Mouse (Mus musculus): ENCODE data around the gene Slc48a1.
A peak's percentile ranks its signal among the peaks of the same experiment; 100 is the strongest.

Slc48a1 gene

DNA sequence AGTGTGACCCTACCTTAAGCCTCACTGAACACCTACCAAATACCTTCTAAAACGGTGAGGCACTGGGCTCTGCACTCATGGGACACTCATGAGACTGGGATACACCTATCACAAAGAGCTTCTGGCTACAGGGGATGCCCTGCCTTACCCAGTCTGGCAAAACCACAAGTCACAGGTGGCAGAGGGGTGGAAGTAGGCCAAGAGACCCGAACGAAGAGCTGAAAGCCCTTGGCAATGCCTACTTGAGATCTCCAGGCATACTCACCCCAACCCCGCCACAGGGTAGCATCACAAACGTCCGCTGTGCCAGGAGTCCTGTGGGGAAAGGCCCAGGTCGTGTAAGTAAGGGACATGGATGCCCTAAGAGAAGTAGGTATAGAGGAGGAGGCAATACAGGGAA is 23.5 kb downstream of the Slc48a1 start:
- DNase-seq (ENCODE audit: low spot score in 2 of 2), result no peak

DNA sequence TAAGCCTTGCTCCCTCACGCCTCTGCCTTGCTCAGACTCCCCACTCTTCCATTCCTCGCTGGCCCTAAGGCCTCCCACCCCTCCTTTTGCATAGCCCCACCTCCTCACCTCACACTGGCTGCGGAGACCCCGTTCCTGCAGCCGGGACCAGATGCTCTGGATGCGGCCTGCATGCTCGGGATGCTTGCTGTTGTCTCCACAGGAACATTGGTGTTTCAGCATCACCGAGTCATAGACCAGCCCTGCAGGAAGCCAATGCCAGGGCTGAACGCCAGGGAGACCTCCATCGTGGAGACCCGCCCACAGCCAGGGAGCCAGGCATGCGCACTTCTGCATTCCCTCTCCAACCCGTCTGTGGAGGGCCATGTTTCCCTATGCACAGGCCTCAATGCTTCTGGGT is 24.3 kb downstream of the Slc48a1 start:
- DNase-seq (ENCODE audit: low spot score in 2 of 2), result no peak

DNA sequence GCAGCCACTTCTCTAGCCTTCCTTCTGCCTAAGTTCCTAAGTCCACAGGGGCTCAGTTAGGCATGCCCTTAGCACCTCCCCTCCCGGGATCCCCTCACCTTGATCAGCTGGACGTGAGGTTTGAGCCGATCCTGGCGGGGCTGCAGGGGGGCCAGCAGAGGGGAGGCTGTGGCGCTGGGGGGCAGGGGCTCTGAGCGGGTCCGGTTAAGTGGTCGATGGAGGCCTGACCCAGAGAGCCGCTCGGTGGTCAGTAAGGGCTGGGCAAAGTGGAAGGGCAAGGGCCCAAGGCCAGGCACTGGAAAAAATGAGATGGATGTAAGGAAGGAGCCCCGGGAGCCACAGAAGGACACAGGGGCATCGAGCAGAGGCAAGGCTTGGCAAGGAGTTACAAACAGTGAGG is 29.5 kb downstream of the Slc48a1 start:
- no peak for DNase-seq (ENCODE audit: low spot score in 2 of 2)

DNA sequence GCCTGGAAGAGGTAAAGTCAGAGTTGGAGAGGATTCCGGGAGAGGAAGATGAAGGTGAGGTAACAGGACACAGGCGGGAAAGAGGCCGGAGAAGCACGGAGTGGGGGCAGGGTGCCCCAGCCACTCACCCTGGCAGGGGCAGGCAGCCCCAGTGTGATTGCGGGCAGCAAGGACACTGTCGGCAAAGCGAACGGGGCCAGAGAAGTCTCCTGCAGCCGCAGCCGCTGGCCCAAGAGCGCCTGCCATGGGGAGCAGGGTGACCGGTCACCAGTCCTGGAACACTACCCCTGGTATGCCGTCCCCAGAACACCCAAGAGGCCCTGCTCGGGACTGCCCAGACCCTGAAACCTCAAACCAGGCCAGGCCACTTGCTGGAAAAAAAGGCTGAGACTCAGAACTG is 30.2 kb downstream of the Slc48a1 start:
- no peak for DNase-seq (ENCODE audit: low spot score in 2 of 2)

DNA sequence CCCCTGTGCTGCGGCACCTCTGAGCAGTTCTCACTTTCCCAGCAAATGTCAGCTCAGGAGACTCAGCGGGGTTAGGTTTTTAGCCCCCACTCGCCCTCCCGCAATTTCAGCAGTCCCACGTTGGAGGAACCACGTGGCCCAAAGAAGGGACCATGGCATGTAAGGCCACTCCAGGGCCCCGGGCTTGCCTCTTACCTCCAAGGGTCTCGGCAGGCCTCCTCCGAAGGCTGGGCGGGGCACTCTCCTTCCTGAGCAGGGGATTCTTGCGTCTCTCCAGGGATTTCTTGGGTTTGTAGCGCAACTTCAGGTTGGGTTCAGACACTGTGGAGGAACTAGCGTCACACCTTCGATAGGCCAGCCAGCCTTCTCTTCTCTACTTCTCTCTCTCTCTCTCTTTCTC is 30.9 kb downstream of the Slc48a1 start:
- no peak for DNase-seq (ENCODE audit: low spot score in 2 of 2)

DNA sequence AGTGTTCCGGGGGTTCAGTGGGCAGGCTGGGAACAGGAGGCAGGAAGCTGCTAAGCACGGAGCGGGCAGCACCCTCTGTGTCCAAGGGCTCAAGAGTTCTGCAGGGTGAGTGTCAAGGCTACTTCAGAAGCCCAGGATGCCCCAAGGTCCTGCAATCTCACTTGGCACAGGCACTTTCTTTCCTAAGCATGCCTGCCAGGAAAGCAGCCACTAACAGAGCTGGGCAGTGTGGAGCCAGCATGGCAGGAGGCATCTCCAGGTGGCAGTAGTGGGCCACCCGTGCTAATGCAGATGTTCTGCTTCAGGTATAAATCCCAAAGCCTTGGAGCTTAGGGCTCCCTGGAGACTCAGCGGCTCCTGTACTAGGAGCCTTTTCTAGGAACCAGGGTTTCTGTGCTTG is 31.6 kb downstream of the Slc48a1 start:
- no peak for DNase-seq (ENCODE audit: low spot score in 2 of 2)

DNA sequence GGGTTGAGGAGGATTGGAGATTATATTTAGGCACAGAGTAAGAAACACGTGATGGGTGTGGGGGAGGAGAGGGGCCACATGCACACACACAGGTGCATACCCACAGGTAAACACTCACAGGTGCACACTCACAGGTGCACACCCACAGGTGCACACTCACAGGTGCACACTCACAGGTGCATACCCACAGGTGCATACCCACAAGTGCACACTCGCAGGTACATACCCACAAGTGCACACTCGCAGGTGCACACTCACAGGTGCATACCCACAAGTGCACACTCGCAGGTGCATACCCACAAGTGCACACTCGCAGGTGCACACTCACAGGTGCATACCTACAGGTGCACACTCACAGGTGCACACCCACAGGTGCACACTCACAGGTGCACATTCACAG is 32.1 kb downstream of the Slc48a1 start:
- DNase-seq (ENCODE audit: low spot score in 2 of 2), result no peak

DNA sequence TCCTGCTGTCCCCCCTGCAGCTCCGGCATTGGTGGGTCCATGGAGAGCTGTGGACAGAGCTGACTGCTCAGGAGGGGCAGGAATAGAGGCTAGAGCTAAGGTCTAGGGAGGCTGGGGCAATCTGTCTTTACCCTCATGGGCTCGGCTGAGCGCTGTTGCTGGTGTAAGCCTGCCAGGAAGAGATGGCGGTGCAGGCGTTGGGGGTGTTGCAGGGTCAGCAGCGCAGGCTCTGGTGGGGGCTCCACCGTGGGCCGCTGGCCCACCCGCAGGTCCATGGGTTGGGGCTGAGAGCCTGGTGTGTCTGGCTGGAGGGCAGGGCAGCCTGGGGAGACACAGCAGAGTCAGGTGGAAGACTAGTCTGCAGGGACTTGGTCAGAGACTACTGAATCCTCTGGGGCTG is 33.0 kb downstream of the Slc48a1 start:
- no peak for DNase-seq (ENCODE audit: low spot score in 2 of 2)

DNA sequence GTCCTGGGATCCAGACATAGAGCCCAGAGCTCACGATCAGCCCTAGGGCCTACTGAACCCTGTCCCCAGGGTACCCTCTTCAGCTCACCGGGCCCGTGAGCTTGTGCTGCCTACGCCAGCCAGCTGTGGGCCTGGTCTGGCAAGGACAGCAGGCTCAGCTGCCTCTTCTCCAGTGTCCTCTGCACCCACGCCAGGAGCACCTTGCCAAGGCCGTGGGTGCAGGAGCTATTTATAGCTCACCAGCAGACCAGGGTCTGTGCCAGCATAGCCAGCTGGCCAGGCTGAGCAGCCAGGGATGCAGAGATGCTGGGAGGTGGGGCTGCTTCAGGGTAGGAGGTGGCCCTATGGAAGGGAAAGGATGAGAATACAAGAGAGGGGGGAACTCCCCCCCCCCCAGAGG is 33.8 kb downstream of the Slc48a1 start:
- peak; percentile 86 to 90 for DNase-seq (ENCODE audit: low spot score in 2 of 2)

DNA sequence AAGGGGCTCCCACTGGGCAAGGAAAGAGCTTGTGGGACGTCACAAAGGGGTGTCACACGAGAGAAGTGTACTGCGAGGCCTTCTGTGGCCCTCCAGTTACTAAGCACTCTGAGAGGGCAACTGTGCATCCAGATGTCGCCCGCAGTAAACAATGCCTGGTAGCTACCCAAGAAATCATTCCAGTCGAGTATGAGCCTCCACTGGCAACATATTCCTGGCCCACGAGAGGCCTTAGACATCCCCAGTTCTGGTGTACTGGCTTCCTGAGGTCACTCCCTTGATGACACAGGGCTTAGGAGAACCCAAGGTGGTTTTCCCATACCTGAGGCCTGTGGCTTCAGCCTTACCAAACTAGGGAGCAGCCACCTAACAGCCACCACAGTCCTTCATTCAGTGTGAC is 34.6 kb downstream of the Slc48a1 start:
- DNase-seq (ENCODE audit: low spot score in 2 of 2), result no peak

DNA sequence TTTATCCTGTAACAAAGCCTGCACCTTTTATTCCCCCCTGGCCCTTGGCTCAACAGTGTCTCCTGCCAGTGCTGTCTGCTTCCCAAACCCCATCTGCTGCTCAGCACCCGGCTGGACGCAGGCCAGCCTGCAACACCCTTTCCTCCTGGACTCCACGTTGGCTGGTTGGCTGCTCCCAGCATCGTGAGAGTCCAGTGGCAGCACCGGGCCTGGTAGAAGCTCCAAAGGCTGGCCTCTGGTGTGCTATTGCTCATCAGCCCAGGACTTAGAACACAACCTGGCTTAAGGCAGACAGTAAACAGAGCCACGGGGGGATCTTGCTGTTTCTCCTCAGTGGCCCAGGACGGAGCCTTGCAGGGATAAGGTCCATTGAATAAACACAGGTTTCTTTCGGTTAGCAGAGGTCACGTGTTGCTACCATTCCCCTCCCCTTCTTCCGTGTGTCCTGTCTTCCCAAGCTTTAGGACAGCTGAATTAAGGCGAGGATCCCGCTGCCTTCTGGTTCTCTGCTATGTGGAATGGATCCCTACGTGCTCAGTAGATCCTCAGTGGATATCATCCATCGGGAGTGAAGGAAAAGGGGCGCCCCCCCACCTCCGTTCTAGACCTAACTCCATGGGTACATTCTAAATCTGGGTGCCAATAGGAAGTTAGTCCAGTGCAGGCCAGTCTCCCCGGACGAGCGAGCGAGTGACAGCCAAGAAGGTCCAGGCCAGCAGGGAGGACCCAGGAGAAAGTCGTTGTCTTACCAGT is 35.3 kb downstream of the Slc48a1 start:
- DNase-seq (ENCODE audit: low spot score in 2 of 2), result no peak

DNA sequence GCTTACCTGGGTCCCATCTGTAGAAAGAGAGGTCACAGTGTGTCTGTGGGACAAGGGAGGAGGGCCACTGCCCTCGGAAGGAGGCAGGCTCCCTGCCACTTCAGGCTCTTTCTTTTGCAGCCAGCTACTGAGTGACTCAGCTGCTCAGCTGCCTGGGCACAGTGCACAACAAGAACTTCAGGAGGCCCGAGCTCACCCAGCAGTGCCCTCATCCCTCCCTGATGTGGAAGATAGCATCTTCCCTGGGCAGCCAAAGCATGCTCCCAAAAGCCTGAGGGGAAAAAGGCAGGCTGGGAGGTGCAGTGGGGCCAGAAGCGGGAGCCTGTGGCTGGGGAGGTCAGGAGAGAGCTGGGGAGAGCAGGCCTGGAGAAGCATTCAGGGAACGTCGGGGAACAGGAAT is 36.4 kb downstream of the Slc48a1 start:
- no peak for DNase-seq (ENCODE audit: low spot score in 2 of 2)

DNA sequence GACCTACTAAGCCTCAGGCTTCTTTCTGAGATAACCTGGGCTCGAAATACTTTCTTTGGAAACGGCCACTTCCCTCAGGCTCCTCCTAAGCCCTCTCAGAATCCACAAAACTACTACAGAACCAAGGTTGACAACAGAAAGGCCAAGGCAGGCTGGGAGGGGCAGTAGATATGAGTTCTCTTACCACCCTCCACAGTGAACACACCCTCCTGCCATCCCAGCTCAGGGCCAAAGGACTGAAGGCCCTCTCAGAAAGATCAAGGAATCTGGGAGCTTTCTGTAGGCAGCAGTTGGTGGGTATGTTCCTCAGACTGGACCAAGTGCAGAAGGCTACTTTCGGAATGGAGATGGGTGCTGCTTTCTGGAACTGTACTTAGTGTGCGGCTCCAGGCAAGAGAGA is 36.9 kb downstream of the Slc48a1 start:
- DNase-seq (ENCODE audit: low spot score in 2 of 2), result no peak

DNA sequence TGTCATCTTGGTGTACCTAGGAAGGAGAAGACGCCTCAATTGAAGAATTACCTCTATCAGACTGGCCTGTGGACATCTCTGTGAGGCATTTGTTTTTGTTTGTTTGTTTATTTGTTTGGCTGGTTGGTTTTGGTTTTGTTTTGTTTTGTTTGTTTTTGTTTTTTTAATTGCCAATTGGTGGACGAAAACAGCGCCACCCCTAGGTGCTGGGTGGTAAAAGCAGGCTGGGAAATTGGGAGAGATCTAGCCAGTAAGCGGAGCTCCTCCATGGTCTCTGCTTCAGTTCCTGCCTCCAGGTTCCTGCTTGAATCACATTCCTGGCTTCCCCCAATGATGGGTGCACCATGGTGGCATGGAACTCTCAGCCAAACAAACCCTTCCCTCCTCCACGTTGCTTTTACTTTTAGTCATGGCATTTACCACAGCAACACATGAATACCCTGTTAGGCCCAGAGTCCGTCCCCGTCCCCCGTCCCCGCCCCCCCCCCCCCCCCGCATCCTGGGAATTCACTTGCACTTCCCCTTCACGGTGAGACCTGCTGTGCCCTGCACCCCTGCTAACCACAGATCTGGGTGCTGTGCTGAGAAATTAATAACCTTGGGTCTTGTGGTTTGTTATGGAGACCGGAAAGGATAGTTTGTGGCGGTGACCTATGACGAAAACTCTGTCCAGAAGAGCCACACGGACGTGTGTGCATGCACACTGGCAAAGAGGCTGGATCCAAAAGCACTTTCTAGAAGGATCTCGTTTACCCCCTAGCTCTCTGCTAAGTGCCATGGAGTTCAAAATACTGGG is 38.1 kb downstream of the Slc48a1 start:
- DNase-seq (ENCODE audit: low spot score in 2 of 2), result no peak

DNA sequence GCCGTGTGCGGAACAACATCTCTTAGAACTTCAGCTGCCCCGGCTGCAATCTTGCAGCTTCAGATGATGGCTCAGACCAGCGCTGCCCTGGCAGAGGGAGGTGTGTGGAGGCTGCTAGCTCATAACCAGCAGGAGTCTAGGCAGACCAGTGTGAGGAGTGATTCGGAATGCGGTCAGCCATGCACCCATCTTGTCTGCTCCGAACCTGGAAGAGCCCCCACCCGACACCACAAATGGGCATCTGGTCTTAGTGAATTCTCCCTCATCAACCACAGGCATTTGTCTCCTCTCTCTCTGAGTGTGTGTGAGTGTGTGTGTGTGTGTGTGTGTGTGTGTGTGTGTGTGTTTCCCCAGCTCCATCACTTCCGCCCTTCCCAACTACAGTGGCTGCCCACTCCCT is 41.6 kb downstream of the Slc48a1 start:
- DNase-seq (ENCODE audit: low spot score in 2 of 2), result no peak

DNA sequence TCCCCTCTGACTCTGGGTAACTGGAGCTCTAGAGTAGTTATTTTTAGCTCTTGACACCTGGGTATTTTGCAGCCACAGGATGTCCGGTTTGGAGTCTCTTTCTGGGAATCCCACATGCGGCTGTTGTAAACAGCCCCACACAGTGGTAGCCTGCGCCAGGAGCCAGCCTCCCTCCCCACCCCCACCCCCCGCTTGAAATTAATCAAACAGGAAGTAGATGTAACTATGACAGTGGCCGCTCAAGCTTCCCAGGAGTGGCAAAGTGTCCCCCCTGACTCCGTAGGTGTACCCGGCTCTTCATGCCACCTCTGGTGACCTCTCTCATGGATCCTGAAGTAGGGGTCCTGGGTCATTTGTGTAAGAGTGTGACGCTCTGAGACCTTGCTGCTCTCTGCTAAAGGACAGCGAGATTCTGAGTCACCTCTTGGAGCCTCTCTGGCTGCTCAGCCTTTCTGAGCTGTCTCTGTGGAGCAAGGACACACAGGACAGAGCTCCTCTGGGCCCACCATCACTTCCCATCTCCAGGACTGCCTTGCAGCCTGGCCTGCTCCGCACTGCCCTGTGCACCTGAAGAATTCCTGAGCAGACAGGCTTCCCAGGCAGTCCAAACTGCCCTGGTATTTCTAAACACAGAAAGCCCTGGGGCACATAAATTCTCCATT is 43.1 kb downstream of the Slc48a1 start:
- no peak for DNase-seq (ENCODE audit: low spot score in 2 of 2)

DNA sequence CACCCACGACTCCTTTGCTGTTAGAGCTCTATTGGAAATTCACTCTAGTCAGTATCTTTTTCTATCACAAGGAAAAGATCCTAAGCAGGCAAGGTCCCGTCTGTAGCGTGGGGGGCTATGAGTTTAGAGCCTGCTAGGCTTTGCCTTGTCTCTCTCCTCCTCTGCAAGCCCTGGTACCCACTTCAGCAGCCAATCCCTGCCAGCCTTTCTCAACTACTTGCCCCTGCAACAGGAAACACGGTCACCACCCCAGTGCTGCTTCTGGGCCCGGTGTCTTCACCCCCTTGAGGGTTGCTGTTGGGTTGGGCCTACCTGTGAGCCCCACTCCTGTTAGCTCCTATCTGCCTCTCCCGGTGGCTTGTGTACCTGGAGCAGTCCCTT is 43.7 kb downstream of the Slc48a1 start:
- no peak for DNase-seq (ENCODE audit: low spot score in 2 of 2)

DNA sequence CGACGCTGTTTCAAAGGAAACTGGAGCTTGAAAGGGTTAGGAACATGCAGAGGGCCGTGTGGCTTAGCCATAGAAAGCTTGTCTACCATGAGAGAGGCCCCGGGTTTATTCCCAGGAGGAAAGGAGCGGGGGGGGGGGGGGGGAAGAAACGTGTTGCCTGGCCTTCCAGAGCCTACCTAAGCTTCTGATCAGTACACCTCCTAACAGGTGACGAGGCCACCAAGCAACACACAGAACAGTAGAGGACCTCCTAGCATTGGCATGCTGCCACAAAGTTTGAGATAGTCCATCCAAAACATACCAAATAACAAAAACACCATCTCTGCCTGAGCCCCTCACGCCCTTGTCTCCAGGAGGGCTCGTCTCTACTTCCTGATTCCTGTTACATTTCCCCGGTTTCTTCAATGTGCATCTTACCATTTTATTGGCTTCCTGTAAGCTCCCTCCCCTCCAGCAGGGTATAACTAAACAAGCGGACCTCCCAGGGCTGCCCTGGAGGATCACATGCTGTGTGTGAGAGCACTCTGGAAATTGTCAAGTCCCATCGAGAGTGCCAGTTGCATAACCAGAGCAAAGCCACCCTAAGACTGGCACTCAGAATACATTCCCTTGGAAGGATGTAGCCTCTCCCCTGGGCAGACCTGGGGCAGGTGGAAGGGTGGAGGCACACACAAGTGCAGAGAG is 44.4 kb downstream of the Slc48a1 start:
- DNase-seq (ENCODE audit: low spot score in 2 of 2), result no peak

DNA sequence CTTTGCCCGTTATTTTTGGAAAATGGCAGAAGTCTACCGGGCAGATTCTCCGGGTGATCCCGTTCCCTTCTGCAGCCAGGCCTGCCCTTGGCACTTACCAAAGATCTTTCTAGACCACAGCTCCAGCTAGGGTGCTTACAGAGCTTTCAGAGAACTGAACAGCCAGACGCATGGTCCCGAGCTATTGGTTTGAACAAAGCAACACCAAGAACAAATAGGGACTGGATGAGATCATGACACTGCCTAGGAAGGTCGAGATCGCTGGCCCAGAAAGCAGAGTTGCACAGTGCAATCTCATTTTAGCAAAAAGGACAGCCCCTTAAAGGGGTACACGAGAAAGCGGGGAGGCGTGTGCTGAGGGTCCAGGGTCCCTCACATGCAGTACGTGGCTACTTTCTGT is 45.2 kb downstream of the Slc48a1 start:
- no peak for DNase-seq (ENCODE audit: low spot score in 2 of 2)

DNA sequence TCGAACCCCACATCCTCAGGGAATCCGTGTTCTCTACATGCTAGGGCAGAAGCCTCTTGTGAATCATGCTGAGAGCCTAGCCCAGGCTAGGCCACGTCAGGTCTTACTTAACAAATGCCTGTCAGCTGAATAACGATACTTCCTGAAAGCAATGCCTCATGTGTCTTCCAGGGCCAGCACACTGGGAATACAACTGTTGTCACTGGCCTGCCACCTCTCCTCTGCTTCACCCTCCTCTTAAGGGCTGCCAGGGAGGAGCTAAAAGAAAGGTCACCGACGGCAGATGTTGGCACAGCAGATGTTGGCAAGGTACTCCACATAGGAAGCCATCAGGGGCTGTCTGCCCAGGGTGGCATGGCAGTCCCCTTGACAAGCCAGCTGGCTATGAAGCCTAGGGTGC is 45.7 kb downstream of the Slc48a1 start:
- no peak for DNase-seq (ENCODE audit: low spot score in 2 of 2)

DNA sequence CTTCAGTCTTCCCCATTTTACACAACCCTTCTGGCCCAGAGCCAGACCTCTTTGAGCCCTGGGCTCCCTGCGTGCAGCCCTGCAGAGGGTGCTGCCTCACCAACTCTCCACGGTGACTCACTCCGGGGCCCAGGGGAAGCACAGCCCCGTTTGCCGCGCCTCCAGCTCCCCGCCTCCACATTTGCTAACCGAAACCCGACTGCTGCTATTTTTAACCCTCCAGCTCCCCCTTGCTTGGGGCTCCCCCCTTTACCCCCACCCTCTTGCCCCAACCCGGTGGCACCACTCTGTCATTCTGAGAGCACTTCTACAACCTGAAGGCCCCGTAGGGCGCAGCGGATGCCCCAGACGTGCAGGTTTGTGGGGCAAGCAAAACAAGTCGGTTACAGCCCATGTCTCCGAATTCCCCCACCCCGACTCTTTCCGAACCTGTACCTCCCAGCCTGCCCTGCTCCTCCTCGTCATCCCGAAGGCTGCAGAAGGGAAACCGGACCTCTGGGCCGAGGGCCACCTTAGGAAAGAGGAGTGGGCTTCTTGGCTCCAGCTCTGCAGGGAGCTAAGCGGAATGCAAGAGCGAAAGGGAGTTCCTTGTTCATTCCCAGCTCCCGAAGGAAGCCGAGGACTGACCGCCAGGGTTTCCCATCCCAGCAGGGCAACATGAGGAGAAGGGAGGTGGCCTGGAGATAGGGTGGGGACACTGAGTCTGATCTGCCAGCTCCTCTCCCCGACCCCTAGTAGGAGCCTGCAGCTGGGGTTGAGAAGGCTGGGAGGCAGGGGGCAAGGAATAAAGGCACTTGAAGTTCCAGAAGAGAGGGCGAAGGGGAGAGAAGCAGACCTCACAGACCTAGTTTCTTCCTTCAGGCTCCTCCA is 47.0 kb downstream of the Slc48a1 start:
- DNase-seq (ENCODE audit: low spot score in 2 of 2), result peak; percentile 63 to 79

Measured in right cerebral cortex, postnatal 36 days (tissue).